Mouse (Mus musculus) kidney, postnatal 25 days (tissue): ENCODE measurements around the gene Tubal3.
"Not testable (repeated sequence)": the region's sequence is repeated elsewhere in the genome, so short reads cannot be mapped to it uniquely, and the experiment has no call there.

Experiments
- DNase-seq, 2 experiments: peaks; one replicate each; pipeline ENCODE4 v3.0.0; 2021; ENCODE audit warnings: mixed read lengths in 2 of 2

Gene Tubal3

DNA sequence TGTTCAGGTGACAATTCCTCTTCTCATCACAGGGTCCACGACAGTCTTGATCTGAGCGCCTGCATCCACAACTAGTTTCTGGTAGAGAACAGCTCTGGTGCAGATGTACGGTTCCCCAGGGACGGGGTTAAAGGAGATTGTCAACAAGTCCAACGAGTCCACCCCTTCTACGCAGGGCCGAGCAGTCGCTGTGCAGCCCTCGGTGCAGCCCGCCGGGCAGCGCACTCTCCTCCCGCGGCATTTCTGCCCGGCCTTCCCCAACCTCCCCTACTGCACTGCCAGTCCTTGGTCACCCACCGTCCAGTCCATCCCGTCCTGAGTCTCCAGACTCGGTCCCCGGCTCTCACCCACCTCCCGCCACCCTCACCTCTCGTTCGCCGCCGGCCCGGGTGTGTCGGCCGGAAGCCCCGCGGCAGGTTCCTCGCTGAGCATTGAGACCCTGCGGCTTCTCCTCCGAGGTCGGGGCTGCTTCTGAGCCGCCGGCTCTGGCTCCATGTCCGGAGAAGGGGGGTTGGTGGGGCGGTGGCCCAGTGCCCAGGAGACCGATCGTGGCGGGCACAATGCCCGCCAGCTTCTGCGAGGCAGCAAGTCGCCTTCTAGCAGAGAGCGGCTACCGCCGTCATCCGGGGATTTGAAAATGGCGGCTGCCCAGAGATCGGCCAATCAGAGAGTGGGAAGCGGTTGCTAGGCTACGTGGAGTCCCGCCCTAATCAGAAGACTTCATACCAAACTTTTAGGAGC, at the start of gene Tubal3, which contains the start of gene Net1:
Tubal3 (plus strand) TSS at position 704 of the 741 bp plus-strand sequence.
Net1 (minus strand) TSS at position 650 of the 741 bp plus-strand sequence.
- DNase-seq = peak; percentile 90

DNA sequence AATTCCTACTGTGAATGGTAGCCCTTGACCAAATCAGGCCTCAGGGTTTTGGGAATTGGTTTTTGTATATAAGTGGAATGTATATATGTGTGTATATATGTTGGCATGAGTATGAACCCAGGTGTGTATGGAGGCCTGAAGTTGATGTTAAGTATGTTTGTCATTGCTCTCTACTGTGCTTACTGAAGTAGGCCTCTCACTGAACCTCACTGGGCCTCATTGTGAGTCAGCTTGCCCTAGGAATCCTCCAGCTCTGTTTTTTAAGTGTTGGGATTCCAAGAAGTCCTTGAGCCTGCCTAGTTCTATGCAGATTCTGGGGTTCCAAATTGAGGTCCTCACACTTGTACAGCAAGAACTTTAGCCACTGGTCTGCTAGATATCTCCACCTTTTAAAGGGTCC, 48.2 kb upstream of the Tubal3 start:
- DNase-seq = no peak

DNA sequence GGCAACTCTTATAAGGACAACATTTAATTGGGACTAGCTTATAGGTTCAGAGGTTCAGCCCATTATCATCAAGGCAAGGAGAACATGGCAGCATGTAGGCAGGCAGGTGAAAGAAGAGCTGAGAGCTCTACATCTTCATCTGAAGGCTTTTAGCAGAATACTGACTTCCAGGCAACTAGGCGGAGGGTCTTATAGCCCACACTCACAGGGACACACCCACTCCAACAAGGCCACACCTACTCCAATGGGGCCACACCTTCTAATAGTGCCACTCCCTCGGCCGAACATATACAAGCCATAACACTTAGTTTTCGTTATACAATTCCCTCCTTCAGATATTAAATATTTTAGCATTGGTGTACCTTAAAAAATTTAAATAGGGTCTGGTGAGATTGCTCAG, 45.2 kb upstream of the Tubal3 start:
- no peak for DNase-seq

DNA sequence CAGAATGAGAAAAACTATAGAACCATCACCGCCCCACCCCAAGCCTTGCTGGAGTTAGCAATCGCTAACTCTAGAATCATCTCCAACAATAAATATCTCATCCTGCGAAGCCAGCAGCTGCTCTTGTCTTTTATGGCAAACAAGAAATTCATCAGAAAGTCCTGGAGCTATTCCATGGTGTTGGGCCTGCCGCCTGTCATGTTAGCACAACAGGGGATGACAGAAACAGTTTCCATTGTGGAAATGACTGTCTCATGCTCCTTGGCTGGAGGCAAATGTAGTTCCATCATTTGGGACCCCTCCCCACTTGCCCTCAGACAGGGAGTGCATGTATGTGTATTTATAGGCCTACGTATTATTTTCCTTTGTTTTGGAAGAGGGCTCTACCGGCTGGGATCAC, 41.6 kb upstream of the Tubal3 start:
- no peak for DNase-seq

DNA sequence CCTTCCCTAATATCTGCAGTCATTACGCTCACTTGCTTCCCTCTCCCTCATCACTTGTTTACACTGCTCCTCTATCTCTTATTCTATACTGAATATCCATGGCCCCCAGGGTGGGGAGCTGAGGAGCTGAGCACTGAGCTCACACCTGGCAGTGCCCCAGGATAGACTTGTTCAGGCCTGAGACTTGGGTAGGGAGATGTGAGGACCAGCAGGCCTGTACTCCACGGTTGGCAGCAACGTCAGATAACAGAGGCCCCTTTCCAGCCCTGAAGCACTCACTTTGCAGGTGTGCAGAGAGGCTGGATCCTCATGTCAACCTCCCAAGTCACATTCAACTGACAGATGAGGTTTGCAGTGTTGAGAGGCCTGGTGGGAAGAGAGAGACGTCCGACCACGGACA, 40.9 kb upstream of the Tubal3 start:
- no peak for DNase-seq

DNA sequence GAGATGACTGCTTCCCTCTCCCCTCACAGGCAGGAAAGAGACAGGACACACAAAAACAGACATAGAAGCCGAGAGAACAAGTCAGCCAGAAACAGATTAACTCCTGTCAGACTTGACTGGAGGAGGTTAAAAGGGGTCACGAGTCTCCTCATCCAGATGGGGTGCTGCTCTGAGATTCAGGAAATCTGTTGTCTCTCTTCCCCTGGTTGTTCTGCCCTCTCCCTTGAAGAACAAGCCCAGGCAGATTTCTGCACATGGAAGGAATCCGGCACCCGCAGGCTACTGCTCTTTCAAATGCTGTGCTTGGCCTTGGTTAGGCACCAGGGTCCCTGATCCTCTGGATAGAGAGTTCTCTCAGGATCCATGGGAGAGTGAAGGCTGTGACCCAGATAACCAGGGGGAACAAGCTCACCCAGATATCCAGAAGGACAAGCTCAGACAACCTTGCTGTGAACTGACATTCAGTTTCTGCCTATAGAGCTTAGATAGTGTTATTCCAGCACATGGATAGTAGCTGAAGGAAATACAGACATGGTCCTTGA, 40.3 kb upstream of the Tubal3 start:
- no peak for DNase-seq

DNA sequence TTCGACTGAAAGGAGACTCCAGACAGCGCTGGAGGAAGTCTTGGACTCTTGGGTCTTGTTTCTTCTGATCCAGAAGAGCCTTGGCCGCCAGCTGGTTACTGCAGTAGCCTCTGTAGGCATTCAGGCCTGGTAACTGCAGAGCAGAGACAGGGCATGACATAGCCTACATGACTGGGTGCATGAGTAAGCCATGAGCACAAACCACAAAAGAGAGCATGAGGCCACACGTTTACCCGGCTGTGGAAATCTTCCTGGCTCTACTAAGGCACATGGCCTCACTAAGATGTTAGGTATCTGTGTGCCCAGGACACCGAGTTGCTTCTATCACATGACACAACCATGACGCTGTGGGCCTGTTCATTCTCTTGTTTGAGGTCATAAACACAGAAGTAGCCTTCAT, 31.4 kb upstream of the Tubal3 start:
- DNase-seq = no peak

DNA sequence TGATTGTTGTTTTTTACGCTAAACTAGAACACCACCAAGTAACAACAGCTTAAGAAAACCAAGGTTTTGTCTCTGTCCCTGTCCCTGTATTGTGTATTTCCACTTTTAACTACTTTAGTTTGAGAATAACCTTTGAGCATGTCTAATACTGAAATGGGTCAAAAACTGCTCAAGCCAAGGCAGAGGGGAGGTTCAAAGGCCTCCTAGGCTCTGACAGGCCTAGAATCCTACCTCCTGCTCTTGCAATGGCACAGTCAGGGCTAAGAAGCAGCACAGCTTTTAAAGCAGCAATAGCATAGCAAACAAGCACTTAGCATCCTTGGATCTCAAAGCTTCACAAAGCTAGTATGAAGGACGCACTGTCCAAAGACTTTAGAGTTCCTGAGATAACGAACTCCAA, 29.0 kb upstream of the Tubal3 start:
- DNase-seq = peak in 1 of 2 experiments; percentile 54

DNA sequence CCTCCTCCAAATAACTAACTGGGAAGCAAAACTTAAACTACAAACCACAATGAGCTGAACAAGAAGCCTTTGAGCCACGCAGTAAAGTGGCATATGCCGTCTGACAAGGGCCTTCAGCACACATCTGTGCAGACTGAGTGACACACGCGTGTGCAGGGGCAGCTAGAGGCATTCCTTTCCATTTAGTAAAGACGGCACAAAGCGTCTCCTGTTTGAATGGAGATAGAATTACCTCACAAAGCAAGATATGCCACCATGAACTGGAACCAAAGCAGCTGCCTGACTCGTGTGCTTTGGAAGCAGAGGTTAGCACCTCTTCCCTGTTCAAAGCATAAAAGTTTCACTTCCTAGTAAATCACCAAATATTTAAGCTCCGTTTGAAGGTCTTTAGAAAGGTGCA, 28.0 kb upstream of the Tubal3 start:
- DNase-seq = no peak

DNA sequence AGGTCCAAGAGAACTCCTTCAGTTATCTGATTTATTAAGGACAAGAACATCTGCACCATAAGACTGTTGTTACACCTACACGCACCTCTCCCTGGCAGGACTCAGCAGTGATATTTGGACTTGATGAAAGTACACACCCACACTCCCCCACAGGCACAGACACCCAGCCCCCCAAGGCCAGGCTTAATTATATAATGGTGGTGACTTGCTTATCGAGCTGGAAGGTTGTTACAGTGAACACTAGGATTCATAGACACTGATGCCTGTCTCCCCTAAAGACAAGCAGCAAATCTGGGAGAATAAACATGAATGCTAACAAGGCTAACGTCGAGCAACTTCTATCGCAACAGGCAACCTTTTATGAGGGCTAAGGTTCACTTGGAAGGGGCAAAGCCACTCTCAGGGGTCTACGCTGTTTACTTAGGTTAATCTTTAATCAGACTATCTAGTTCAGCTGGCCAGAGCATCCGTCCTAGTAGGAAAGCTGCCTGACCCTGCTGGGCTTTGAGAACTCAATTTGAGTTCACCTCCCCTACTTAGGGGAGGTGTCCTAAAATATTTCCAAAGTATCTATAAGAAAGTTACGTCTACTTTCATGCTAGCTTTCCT, 26.5 kb upstream of the Tubal3 start:
- peak; percentile 43 to 74 for DNase-seq

DNA sequence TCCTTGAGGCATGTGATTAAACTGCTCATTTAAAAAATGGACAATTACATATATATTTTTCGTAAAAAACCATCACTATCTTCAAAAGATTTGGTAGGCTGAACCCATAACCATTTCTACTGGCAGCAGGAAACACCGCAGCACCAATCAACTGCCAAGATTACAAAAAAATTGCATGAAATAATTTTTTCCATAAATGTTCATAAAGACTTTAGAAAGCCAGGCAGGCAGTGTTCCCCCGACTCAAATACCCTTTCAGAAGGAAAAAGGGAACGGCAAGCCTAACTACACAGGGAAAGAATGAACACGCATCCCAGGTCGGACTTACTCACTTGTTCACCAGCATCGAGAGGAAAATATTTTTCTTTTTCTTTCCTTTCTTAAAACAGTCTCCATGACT, 25.5 kb upstream of the Tubal3 start:
- DNase-seq = no peak

DNA sequence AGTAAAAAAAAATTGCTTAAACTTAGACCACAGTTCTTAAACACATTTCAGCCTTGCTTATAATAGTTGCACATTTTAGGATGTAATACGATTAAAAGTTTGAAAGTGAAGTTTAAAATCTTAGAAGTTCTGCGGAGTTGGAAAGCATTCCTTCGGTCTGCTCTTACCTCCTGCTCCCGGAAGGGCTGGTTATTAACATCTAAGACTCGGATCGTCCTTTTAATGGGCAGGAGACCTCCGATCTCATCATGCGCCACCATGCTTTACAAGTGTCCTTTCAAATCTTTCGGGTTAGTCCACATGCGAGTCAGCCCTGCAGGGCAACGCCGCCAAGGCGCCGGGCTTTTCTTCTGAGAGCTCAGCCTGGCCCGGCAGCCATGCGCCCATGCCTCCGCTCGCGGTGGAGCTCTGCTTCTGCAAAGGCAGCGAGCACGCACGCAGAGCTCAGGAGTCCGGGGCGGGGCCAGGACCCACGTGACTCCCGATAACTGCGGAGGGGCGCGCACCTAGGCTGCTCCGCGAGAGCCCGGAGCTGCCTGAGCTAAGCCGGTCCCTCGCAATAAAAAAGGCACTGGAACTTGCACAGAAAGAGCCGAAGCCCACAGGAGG, 24.8 kb upstream of the Tubal3 start:
- DNase-seq = peak; percentile 96 to 97

DNA sequence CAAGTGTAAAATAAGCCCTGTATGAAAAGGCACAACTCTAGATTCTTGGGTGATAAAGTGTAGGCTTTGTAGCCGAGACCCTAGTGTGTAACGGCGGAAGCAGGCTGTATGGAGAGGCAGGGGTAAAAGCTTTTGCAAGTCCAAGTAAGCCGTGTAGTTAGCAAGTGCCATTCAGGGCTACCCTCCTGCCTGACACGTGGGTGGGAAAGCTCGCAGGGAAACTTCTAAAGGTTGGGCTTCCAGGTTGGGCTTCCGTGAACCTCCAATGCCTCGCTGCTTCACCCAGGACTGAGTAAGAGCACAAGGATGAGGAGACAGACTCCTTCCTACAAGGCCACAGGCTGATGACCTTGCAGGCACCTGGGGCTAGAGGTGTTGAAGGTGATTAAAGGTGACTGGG, 23.5 kb upstream of the Tubal3 start:
- DNase-seq = peak; percentile 15 to 56

DNA sequence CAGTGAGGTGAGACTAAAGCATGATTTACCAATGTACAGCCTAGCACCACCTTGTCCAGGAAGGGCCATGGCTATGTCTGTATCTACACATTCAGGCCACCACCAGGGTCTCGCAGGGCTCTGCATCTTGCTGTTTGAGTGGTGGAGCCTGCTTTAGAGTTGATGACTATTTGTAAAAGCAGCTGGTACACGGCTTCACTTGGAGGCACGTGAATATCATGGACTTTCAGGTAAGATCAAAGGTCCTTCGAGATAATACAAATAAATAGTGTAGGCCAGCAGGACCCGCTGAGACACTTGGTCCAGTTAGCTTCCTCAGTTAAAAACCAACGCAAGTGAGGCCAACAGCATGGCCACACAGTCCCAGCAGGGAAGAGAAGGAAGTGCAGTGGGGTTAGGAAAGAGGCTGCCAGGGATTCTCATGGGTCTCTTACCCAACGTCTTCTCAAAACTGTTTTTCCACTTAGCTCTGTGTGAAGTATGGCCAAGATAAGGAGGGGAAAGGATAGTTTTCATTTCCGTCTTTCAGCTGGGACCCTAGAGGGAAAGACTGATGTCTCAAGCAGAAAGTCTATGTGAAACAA, 22.6 kb upstream of the Tubal3 start:
- no peak for DNase-seq

DNA sequence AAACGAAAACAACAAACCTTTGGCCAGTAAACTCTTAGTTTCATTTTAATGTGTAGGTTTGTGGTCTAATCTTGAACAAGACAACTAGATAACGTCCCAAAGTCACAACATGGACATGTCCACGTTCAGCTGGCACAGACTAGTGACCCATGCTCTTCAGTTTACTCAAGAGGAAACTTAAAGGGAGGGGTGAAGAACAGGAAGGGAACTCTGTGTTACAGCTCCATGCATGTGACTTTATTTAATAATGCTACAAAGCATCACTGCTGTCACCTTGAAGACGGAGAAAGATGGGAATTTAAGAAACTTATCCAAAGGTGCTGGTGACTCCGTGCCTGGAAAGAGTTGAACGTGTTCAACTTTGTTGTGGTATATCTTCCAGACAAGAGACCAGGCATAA, 22.0 kb upstream of the Tubal3 start:
- no peak for DNase-seq

DNA sequence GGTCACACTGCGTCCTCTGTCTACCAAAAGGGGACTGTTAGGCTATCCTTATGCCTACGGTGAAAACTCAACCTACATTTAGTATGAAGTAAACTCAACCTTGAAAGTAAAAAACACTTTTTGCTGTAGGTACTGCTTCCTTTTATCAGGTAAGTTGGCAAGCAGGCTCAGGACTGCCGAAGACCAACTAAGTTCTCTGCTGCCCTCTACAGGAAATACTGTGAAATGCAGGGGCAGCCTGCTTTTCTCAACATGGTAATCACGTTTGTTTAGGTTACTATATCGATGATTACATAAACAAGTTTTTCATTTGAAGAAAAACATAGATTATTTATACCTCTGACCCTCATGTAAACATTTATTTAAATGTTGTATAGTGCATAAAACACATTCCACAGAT, 21.2 kb upstream of the Tubal3 start:
- DNase-seq = peak; percentile 79 to 89

DNA sequence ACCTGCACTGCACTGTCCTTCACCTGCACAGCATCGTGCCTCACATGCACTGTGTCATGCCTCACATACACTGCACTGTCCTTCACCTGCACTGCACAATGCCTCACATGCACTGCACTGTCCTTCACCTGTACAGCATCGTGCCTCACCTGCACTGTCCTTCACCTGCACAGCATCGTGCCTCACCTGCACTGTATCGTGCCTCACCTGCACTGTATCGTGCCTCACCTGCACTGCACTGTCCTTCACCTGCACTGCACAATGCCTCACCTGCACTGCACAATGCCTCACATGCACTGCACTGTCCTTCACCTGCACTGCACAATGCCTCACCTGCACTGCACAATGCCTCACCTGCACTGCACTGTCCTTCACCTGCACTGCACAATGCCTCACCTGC, 19.9 kb upstream of the Tubal3 start:
- not testable (repeated sequence) for DNase-seq

DNA sequence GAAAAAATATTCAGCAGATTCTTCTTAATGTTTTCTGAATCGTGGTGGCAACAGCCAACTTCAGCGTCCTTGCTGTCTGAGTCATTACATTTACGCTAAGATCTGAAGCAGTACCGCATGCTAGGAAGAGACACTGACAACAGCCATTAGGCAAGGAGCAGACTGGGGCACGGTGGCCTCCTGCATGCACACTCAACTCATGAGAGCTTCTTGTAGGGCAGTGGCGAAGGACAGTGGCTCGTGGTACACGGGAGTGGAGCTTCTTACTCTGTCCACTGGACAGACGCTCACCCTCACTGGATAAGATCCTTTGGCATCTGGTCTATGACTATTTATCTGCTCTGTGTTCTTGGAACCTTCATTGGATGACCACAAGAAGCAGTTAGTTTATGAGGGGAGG, 18.8 kb upstream of the Tubal3 start:
- no peak for DNase-seq

DNA sequence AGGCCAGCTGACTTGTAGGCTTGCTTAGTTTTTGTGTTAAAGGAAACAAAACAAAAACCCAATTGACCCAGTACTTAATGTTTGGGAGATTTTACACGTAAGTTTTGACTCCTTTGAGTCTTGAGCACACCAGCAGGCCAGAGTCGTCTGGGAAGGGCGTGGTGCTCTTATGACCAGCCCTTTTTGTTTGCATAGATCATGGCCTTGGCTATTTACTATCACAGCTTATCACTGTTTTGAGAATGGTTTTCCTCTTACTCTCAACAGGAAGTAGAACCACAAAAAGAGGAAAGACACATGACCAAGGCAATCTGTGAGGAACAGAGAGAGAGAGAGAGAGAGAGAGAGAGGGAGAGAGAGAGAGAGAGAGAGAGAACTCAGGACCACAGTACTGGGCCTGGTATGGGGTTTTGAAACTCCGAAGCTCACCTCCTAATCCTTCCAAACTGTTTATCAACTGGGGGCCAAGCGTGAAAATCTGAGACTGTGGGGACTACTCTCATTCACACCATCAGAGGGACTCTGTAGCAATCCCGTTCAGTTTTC, 10.8 kb upstream of the Tubal3 start:
- DNase-seq = no peak

DNA sequence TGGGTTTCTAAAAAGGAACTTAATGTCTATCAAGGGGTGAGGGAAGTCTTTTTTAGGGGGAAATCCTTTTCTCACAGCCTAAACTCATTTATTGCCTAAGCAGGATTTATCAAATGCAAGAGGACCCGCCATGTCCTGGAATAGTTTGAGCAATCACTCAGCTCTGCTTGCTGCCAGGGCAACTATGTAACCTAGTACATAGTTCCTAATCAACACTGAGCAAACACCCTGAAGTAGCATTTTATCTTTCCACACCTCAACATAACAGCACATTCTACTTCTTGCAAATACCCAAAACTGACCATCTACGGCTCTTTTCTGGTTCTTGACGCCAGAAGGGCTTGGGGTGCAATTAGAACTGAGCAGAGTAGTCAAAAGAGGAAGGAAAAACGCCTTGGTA, 9.8 kb upstream of the Tubal3 start:
- no peak for DNase-seq

DNA sequence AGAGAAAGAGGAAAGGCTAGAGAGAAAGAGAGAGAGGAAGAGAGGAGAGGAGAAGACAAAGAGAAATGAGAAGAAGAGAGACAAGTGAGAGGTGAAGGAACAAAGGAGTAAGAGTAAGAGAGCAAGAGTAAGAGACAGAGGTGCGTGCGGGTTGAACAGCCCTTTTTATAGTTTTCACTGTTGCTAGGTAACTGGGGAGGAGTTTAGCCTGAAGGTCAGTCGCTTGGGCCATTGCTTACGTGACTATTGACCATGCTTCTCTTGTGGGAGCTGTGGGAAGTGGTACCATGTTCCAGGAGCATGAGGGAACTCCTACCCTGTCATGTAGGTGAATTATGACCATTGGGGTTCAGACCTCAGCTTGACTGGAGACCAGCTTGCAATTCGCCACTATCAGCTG, 7.7 kb upstream of the Tubal3 start:
- no peak for DNase-seq

DNA sequence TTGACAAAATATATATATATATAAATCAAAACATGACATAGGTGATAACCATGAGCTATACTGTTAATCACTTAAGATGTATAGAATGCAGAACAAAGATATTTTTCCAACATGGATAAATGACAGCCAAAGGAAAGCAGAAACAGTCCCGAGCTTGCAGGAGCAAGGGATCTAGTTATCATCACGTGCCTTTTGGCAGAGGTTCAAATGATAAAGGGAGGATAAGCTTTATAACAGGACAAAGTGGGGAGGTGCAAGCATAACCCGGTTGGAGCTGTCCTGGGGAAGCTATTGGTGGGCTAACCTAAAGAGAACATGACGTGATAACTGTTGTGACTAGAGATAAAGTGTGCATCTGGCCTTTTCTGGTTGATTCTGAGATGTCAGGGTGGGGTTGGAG, 4.6 kb upstream of the Tubal3 start:
- DNase-seq = no peak

DNA sequence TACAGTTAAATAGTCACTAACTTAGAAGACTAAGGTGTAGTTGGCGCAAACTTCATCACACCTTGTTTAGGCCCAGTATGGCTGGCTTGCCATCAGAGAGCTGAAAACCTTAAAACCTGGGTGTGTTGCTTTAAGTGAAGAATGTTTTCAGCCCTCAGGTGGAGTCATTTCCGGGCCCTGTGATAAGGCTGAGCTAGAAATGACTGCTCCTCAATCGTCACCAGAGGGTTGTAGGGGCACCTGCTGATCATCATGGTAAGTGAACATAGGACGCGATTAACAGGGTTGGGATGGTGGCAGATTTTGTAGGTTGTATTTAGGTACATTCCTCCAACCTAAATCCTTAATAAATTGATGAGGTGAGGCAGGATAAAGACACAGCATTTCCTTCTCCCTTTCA, 6.4 kb downstream of the Tubal3 start:
- no peak for DNase-seq
